Mouse (Mus musculus) embryo, embryonic 11.5 days (tissue): ENCODE measurements at regions not wholly inside any gene's neighbourhood (a gene's known extent, or its start where the extent isn't known, plus 50 kb on each side); places are given as distances from the start of the nearest gene placed in this dataset.
A peak's percentile ranks its signal among the peaks of the same experiment; 100 is the strongest.

Experiments used
- DNase-seq: peaks from one replicate; pipeline ENCODE4 v3.0.0-alpha.2; 2012; ENCODE audit warnings: low read depth, low spot score

DNA sequence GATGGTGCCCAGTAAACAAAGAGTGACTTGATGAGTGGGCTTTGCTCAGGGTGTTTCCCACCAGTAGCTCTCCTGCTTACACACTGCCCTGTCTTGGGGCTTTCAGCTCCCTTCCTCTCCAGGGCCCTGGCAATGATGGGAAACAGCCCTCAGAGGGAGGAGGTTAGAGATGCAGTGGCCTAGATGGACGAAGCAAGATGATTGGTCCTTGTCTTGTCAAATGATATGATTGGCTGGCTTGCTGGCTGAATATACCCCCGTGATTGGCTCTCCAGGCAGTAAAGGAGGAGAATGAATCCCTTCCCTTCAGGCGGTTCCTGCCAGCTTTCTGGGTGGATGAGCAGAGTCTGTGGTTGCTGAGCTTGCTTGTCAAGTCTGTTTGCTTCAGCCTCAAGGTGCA is 74.8 kb upstream of the Ncam1 start:
- peak; percentile 62 for DNase-seq

DNA sequence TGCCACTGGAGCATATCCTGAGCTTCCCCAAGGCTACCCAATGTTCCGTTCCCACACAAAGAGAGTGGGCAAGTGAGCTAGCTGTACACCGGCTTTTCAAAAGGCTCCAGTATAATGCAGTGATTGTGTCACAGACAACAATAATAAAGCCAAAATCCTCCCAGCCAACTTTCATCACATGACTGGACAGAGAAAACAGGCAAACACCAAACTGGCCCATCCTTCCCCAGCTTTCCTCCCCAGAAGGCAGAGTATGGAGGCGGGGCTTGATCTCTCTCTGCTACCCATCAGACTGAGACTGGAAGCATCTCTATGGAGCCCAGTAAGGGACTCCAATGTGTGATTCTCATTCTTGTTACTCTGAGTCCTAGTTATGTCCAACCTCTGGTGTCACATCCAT is 52.8 kb upstream of the Ncam1 start:
- no peak for DNase-seq

GRCm38 (mm10) chr9:49849442-49849841 is 50.7 kb upstream of the Ncam1 start:
- DNase-seq, result no peak

- no peak for DNase-seq
Measured at GRCm38 (mm10) chr9:49848943-49849342, 50.2 kb upstream of the Ncam1 start.
